Mouse (Mus musculus) liver, postnatal 0 days (tissue): ENCODE measurements at regions not wholly inside any gene's neighbourhood (a gene's known extent, or its start where the extent isn't known, plus 50 kb on each side); places are given as distances from the start of the nearest gene placed in this dataset.

Experiments
- ATAC-seq: fragments of 200-750 bp; cut with Nextera tagmentation; 2 replicates; pipeline ENCODE4 v1.8.0; 2017; ENCODE audit warnings: mild to moderate bottlenecking, moderate library complexity
- DNase-seq: peaks from one replicate; pipeline ENCODE4 v3.0.0-alpha.2; 2016
- H3K27ac ChIP-seq: fragments of 300-500 bp; sonication (generic); 2 replicates; pipeline ENCODE4 v1.5.1; 2014; ENCODE audit warnings: antibody characterized with exemption, moderate library complexity, mild to moderate bottlenecking, low read depth
- H3K27me3 ChIP-seq: fragments of 300-500 bp; sonication (generic); 2 replicates; pipeline ENCODE4 v1.6.1; 2014; ENCODE audit warnings: low read length, control low read depth, mixed read lengths; ENCODE audit not compliant: insufficient read depth
- H3K36me3 ChIP-seq: fragments of 300-500 bp; sonication (generic); replicated peaks from 2 replicates; pipeline ENCODE4 v1.6.1; 2014; ENCODE audit warnings: mild to moderate bottlenecking, control low read depth, low read length, moderate library complexity, mixed read lengths; ENCODE audit not compliant: insufficient read depth
- H3K4me1 ChIP-seq: fragments of 300-500 bp; sonication (generic); 2 replicates; pipeline ENCODE4 v1.6.1; 2014; ENCODE audit warnings: antibody characterized with exemption, mild to moderate bottlenecking, control low read depth; ENCODE audit not compliant: insufficient read depth
- H3K4me2 ChIP-seq: fragments of 300-500 bp; sonication (generic); 2 replicates; pipeline ENCODE4 v1.6.1; 2014; ENCODE audit warnings: low read depth, mild to moderate bottlenecking, low read length, moderate library complexity, mixed read lengths
- H3K4me3 ChIP-seq: fragments of 300-500 bp; sonication (generic); 2 replicates; pipeline ENCODE4 v1.5.1; 2014; ENCODE audit warnings: low read depth, low read length
- H3K9ac ChIP-seq: fragments of 300-500 bp; sonication (generic); replicated peaks from 2 replicates; pipeline ENCODE4 v1.6.1; 2014; ENCODE audit warnings: mild to moderate bottlenecking, moderate library complexity
- H3K9me3 ChIP-seq: fragments of 300-500 bp; sonication (generic); 2 replicates; pipeline ENCODE4 v1.6.1; 2016; ENCODE audit warnings: mild to moderate bottlenecking, control low read depth, low read length, mixed read lengths
- CTCF ChIP-seq: sonication (generic); IDR thresholded peaks from 2 replicates; pipeline ENCODE4 v1.5.1; 2016; ENCODE audit warnings: antibody characterized with exemption, low read depth
- EP300 ChIP-seq: IDR thresholded peaks from 2 replicates; pipeline ENCODE4 v1.6.1; 2016; ENCODE audit warnings: antibody characterized with exemption, low read depth, mild to moderate bottlenecking
- WGBS: fragments of 180-500 bp; shearing (Covaris S2); extraction: QIAGEN DNeasy Blood & Tissue Kit; methylation state at CpG from one replicate; pipeline ENCODE4 v1.1.7; 2014; ENCODE audit not compliant: insufficient replicate concordance; 5-methylcytosine and 5-hydroxymethylcytosine counted together

DNA sequence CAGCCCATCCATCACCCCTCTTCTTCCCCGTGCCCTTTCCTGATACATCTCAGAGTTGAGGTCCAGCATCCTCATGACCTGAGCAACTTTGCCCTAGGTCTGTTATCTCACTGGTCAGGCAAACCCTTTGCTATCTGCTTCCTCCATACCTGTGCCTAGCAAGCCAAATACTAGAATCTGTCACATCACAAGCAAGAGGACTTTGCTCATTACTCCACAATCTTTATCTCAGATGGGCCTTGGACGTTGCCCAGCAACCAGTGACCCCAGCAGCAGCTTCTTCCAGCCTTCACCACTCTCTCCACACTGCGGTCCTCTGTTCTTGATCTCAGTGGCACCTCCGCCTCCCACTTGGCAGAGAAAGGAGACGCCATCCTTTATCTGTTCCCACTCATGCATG lies 54.4 kb upstream of the Slc2a1 start:
- no peak for DNase-seq
- Histone ChIP-seq H3K9ac (no peak overlapping the region), H3K27me3 (no peaks in the 10 kb centered on the region), H3K4me2 (peak overlapping the region; percentile 54), H3K4me3 (no peak overlapping the region), H3K27ac (peak overlapping the region; percentile 69), H3K9me3 (no peaks in the 10 kb centered on the region), H3K4me1 (peaks cover 42% of the 10 kb centered on the region), H3K36me3 (no peaks in the 10 kb centered on the region)
- peak; percentile 90 for TF ChIP-seq EP300
- no peak for TF ChIP-seq CTCF
- WGBS = 33% methylated on average over 5 of the region's 5 CpGs
- ATAC-seq = peak; percentile 18

DNA sequence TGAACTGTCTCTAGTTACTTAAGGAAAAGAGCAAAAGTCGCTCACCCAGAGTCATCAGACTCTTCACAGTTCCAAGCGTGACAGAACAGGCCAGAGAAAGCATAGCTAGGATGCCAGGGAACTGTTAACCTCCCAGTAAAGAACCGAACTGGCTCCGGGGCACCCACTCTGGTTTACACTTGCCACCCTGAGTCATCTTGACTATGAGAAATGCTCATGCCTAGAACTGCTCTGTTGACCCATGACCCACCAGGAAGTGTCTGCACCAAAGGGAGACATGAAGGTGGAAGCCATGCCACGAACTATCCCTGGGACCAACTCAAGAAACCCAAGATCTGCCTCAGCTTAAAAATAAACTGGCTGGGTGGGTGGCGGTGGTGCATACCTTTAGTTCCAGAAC lies 51.3 kb upstream of the Slc2a1 start:
- H3K27ac ChIP-seq = no peak overlapping the region
- no peaks in the 10 kb centered on the region for H3K36me3 ChIP-seq
- H3K4me2 ChIP-seq = no peak overlapping the region
- no peak overlapping the region for H3K9ac ChIP-seq
- H3K4me1 ChIP-seq = peaks cover 24% of the 10 kb centered on the region
- WGBS = 76% methylated on average over 6 of the region's 6 CpGs
- ATAC-seq (no peak), DNase-seq (no peak)
- no peaks in the 10 kb centered on the region for H3K27me3 ChIP-seq
- TF ChIP-seq EP300 (no peak), CTCF (no peak)
- H3K9me3 ChIP-seq = no peaks in the 10 kb centered on the region
- H3K4me3 ChIP-seq = no peak overlapping the region

DNA sequence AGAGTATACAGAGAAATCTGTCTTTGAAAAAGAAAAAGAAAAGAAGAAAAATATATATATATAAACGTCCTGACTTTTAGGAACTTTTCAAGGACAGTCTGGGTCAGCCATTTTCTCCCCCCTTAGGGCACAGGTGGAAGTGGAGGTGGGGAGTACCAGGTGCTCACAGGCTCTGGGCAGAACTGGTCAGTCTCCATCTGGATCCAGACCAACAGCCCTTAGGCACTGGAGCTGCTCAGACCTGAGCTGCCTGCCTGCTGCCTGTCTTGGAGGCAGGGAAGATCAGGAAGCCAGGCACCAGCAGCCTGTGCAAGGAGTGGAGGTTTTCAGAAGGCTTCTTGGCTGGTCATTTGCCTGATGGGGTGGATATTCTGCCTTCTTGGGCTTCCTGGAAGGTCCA lies 50.7 kb upstream of the Slc2a1 start:
- H3K9ac ChIP-seq = no peak overlapping the region
- DNase-seq (no peak), ATAC-seq (no peak)
- H3K36me3 ChIP-seq = no peaks in the 10 kb centered on the region
- H3K4me2 ChIP-seq = no peak overlapping the region
- H3K27me3 ChIP-seq = no peaks in the 10 kb centered on the region
- H3K9me3 ChIP-seq = no peaks in the 10 kb centered on the region
- peaks cover 17% of the 10 kb centered on the region for H3K4me1 ChIP-seq
- no peak overlapping the region for H3K27ac ChIP-seq
- H3K4me3 ChIP-seq = no peak overlapping the region
- TF ChIP-seq CTCF = no peak
- whole genome bisulfite sequencing = 48% methylated on average over 1 of the region's 1 CpGs
